Mouse (Mus musculus) frontal cortex, postnatal 36 days (tissue): ENCODE measurements around the gene Il12rb2.

Experiments used
- DNase-seq, 2 experiments: peaks; one replicate each; pipeline ENCODE4 v3.0.0; 2022; ENCODE audit warnings: low spot score in 2 of 2

Il12rb2 gene

GRCm38 (mm10) chr6:67375982-67376391 is at the start of gene Il12rb2:
Il12rb2 (minus strand) TSS chr6:67376188.
- no peak for DNase-seq

DNA sequence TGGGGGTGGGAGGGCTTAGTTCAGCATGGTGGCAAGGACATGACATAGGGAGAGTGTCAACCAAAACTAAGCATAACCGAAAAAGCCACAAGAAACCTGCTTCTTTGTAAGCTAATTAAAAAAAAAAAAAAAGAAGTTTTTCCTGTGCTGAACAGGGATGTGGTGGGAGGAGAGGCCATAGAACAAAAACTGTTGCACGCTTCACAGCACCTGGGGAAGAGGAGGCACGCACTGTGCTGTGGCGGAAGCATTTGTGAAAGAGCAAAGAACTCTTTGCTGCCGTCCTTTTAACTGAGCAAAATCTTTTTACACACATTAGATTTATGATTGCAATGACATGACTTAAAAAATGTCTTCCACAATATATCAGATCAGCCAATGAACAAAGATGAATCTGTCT is 45.8 kb upstream of the Il12rb2 start:
- DNase-seq = no peak

DNA sequence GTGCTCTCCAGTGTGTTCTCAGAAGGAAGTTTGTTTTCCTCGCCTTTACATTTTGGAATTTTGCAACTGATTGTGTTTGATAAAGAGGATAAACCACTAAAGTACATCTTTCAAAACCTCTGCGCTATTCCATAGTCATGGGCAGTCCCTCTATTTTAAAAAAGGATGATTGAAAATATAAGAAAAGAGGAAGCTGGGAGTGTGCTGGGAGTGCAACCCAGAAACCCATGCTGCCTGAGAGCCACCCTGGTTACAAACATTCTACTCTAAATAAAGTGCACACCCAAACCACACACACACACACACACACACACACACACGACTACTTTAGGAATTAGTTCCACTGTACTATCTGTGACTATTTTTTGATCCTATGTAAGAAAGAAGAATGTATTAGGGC is 40.6 kb upstream of the Il12rb2 start:
- DNase-seq = no peak

GRCm38 (mm10) chr6:67415276-67415675 is 39.3 kb upstream of the Il12rb2 start:
- DNase-seq = no peak

DNA sequence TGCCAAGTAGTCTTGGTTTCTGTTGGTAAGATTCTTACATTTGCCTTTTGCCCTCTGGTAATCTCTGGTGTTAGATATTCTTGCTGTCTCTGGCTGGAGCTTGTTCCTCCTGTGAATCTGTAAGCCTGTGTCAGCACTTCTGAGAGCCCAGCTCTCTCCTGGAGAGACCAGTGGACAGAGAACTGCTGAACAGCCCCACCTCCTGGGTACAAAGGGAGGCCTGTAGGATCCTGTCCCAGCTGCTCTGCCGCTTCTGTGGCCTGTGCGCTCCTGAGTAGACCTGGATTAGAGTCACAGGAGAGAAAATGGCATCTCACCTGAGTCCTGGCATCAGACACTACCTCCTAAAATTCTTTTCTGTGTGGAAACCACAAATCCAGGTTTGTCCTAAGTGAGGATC is 37.4 kb upstream of the Il12rb2 start:
- DNase-seq = no peak

- DNase-seq = no peak
These were observed 29.3 kb upstream of the Il12rb2 start for GRCm38 (mm10) chr6:67405281-67405682.

DNA sequence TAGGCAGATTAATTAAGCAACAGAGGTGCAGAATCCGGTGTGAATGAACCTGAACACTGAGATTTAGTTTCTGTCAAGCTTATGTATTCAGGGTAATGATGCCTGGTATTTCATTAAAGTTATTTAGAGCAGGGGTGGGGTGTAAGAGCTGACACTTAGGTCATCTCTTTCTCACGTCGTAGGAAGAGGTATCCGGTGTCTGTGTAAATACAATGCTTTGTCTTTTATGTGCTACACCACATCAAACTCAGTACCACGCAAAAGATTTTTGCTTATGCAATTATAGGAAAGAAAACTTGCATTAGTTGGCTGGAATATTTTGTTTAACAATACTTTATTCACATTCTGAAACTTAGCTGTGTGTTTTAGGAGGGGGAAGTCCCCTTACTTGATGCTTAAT is 23.6 kb upstream of the Il12rb2 start:
- no peak for DNase-seq

DNA sequence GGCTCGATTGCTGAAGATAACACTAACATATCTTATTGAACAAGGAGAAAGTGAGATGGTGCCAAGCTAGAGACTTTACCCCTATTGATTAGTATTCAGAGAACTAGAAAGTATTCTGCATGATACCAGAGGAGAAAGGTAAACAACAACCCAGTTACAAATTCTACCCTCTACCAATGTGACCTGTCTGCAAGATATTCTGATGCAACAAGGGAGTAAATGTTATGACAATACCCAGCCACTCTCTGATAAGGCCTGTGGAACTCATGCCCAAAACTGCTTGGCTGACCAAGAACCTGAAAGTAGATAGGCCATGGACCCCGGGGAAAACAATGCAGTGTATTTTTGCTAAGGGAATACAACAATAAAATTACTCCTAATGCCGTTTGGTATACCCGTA is 10.2 kb downstream of the Il12rb2 start:
- no peak for DNase-seq

DNA sequence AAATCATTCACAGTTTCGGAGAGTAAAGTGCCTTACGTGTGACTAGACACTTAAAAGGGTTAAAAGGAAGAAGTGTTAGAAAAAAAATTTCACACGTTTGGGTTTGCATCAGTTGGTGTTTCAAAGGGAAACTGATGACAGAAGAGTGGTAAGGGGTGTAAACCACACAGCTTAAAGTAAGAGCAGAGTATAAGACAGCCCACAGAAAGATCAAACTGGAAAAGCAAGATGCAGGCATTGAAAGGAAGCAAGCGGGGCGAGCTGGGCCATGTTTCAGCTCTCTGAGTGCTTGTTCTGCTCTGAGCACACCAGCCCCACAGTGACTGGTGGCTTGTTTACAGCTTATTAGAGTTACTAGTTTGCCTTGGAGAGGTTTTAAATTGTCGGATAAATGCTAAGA is 27.9 kb downstream of the Il12rb2 start:
- DNase-seq = no peak

DNA sequence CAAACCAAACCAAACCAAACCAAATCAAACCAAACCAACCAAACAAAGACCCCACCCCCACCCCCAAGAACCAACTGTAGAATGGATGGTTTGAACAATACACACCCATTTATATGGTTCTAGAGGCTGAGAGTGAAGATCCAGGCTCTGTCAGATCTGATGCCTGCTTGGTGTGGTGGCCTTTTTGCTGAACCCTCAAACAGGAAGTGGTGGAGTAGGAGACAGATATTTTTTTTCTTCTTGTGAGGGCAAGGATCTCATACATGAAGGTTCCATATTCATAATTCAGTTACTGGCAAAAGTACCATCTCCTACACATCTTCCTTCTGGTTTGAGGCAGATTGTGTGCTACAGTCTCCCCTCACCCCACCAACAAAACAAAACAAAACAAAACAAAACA is 36.5 kb downstream of the Il12rb2 start:
- DNase-seq = no peak

- no peak for DNase-seq
These were observed 38.0 kb downstream of the Il12rb2 start for GRCm38 (mm10) chr6:67337943-67338342.

DNA sequence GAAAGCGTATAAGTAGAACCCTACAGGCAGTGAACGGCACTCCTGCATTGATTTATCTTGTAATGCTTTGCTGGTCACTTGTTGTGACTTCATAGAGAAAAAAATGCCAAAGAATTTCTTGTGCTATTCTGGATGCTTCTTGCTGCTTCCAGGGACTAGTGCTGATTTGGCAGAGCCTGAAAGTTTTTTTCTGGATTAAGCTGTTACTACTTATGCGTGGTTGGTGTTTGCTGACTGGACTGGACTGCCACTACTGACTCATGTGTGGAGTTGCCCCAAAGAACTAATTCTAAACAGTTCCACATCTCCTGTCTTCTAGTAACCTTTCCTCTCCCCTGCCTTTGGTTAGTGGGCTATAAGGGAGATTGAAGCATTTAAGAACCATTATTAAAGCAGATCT is 52.2 kb downstream of the Il12rb2 start:
- DNase-seq = no peak

DNA sequence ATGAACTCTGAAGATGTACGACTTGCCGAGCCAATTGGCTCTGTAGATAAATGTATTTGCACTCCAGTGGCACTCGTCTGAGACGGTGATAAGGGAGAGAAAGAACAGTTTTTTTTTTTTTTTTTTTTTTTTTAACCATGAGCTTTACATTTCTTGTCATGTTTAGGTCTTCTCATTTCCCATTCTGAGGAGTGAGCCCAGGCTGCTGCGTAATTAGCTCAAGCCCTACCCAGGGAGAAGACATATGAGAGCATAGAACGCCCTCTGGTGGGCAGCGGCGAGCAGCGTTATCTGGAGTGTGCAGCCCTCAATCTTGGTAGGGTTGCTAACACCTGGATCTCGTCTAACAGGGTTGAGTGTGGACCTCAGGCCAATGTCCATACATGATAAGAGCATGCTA is 57.5 kb downstream of the Il12rb2 start:
- DNase-seq = peak; percentile 62 to 72

- no peak for DNase-seq
These were observed 58.1 kb downstream of the Il12rb2 start for GRCm38 (mm10) chr6:67317827-67318338.

- DNase-seq = no peak
These were observed 58.9 kb downstream of the Il12rb2 start for GRCm38 (mm10) chr6:67317068-67317467.

- DNase-seq = no peak
These were observed 61.3 kb downstream of the Il12rb2 start for GRCm38 (mm10) chr6:67314697-67315096.

- DNase-seq = no peak
These were observed 66.2 kb downstream of the Il12rb2 start for GRCm38 (mm10) chr6:67309752-67310151.

GRCm38 (mm10) chr6:67308994-67309393 is 67.0 kb downstream of the Il12rb2 start:
- DNase-seq = no peak

GRCm38 (mm10) chr6:67303210-67303609 is 72.8 kb downstream of the Il12rb2 start:
- DNase-seq = no peak

GRCm38 (mm10) chr6:67302471-67302870 is 73.5 kb downstream of the Il12rb2 start:
- DNase-seq = no peak

GRCm38 (mm10) chr6:67301230-67301629 is 74.8 kb downstream of the Il12rb2 start:
- DNase-seq = no peak

DNA sequence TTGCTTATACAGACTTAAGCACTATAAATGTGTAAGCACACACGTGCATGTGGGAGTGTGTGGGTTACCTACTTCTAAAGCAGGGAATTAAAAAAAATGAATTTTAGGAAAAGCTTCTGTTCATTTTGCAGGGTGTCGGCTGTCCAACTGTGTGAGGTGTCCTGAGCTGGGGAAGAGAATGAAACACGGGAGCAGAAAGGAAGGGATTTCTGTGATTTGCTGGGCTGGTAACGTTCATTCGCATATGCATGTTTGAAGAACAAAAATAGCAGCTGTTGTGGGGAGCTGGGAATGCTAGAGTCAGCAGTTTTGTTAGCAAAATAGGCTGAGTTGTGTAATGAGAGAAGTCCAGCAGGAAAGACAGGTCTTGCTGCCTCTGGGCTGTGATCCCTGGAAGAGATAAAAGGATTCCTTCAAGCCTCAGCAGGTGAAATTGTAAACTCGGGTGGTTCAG is 75.3 kb downstream of the Il12rb2 start:
- DNase-seq = peak in 1 of 2 experiments; percentile 61

DNA sequence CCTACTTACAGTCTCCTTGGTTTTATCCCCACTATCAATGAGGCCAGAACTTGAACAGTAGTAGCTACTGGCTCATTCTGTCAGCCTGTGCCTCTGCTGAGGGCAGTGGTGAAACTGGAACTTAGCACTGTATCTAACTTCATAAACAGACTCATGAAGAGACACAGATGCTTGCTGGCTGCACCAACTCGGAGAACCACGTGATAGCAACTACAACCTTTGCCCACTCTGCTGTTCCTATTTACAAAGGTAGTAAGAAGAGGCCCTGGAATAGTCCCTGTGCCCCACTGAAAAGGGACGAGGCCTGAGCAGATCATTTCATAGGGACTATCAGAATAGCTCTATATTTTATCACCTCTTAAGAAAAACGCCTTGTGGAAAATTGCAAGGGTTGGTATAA is 75.7 kb downstream of the Il12rb2 start:
- no peak for DNase-seq

DNA sequence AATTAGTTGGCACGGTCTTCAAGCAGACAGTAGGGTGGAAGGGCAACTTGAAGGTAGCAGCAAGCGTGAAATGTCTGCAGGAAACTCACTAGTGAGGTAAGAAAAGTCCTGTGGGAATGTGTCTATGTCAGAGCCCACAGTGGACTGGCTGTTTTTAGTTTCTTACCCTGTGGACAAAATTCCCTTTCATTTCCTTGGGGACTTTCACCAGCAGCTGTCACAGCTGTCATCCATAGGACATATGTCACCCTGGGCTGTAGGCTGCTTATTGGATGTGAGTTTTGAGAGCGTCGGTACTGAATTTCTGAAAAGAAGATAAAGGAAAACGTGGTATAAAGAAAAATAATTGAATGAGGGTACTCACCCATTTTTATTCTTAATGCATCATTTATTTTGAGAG is 77.2 kb downstream of the Il12rb2 start:
- DNase-seq = no peak
